Mouse (Mus musculus): Measurements from ENCODE around the gene Mgst1. TPM values are rescaled to one million over a fixed set of nuclear protein-coding genes. Genes with fewer than 3 reads are reported as not detected.
A peak's percentile ranks its signal among the peaks of the same experiment; 100 is the strongest.

Gene Mgst1
- polyA plus RNA-seq, 1 experiment from 2014 or later = 115 TPM

DNA sequence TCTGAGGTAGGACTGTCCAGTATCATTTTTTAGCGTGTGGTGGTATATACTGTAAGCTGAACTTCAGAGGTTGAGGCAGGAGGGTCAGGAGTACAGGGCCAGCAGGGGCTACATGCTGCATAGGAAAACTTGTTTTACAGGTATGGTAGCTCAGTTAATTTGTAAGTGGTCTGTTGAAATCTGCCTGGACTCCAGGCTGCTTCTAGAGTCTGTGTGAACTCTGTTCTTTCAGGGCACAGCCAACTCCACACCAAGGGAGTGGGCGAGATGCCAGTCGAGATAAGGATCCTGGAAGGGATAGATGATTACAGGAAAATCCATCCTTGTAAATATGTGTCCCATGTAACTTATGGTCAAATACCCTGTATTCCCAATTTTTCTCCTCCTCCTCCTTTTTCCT, 3.3 kb downstream of the Mgst1 start:
- no peaks in the 10 kb centered on the region for H3K9me3 ChIP-seq (replicated peaks)
- 59% methylated on average over 3 of the region's 3 CpGs for WGBS
- H3K36me3 ChIP-seq = peaks cover 7% of the 10 kb centered on the region
- DNase-seq (ENCODE audit: low spot score) = no peak
- H3K27me3 ChIP-seq (ENCODE audit: low read depth, poor library complexity, severe bottlenecking) = no peaks in the 10 kb centered on the region
- peak overlapping the region; percentile 24; the same call in 1 of the 2 replicates for H3K4me3 ChIP-seq
- peak overlapping the region; percentile 78 for H3K27ac ChIP-seq
- peaks cover 58% of the 10 kb centered on the region for H3K4me1 ChIP-seq

GRCm38 (mm10) chr6:138153111-138153510, 13.0 kb downstream of the Mgst1 start:
- H3K27ac ChIP-seq = no peak overlapping the region
- H3K4me1 ChIP-seq = no peaks in the 10 kb centered on the region
- H3K9me3 ChIP-seq (replicated peaks) = no peaks in the 10 kb centered on the region
- no peaks in the 10 kb centered on the region for H3K27me3 ChIP-seq (ENCODE audit: low read depth, poor library complexity, severe bottlenecking)
- DNase-seq (ENCODE audit: low spot score) = peak; percentile 87
- peaks cover 60% of the 10 kb centered on the region for H3K36me3 ChIP-seq
- 33% methylated on average over 5 of the region's 5 CpGs for WGBS
- H3K4me3 ChIP-seq = no peak overlapping the region

GRCm38 (mm10) chr6:138163920-138164319, 23.8 kb downstream of the Mgst1 start:
- H3K9me3 ChIP-seq (replicated peaks) = no peaks in the 10 kb centered on the region
- peaks cover 5% of the 10 kb centered on the region for H3K4me1 ChIP-seq
- no peak overlapping the region for H3K27ac ChIP-seq
- H3K4me3 ChIP-seq = no peak overlapping the region
- H3K27me3 ChIP-seq (ENCODE audit: low read depth, poor library complexity, severe bottlenecking) = no peaks in the 10 kb centered on the region
- DNase-seq (ENCODE audit: low spot score) = peak; percentile 58
- H3K36me3 ChIP-seq = no peaks in the 10 kb centered on the region
- WGBS = 80% methylated on average over 7 of the region's 7 CpGs

- WGBS = 75% methylated on average over 15 of the region's 15 CpGs
- Histone ChIP-seq H3K4me3 (no peak overlapping the region), H3K27me3 (ENCODE audit: low read depth, poor library complexity, severe bottlenecking) (no peaks in the 10 kb centered on the region)
Measured at GRCm38 (mm10) chr6:138171480-138172224, 31.5 kb downstream of the Mgst1 start.

More at GRCm38 (mm10) chr6:138171480-138172224, 31.5 kb downstream of the Mgst1 start:
- DNase-seq (ENCODE audit: low spot score) = no peak
- Histone ChIP-seq H3K9me3 (replicated peaks) (no peaks in the 10 kb centered on the region), H3K36me3 (no peaks in the 10 kb centered on the region), H3K4me1 (peaks cover 5% of the 10 kb centered on the region; the same call in 1 of the 2 replicates), H3K27ac (no peak overlapping the region)

Other genes with a start within 250 kb of the Mgst1 start
- not detected in 2 replicates for gene Slc15a5, start 60.4 kb upstream of the Mgst1 start, polyA plus RNA-seq (2016; fragmentation: Nextera tagmentation; extraction: Ambion mirVana)